Mouse (Mus musculus): ENCODE measurements at regions not wholly inside any gene's neighbourhood (a gene's known extent, or its start where the extent isn't known, plus 50 kb on each side); places are given as distances from the start of the nearest gene placed in this dataset.
A peak's percentile ranks its signal among the peaks of the same experiment; 100 is the strongest.

DNA sequence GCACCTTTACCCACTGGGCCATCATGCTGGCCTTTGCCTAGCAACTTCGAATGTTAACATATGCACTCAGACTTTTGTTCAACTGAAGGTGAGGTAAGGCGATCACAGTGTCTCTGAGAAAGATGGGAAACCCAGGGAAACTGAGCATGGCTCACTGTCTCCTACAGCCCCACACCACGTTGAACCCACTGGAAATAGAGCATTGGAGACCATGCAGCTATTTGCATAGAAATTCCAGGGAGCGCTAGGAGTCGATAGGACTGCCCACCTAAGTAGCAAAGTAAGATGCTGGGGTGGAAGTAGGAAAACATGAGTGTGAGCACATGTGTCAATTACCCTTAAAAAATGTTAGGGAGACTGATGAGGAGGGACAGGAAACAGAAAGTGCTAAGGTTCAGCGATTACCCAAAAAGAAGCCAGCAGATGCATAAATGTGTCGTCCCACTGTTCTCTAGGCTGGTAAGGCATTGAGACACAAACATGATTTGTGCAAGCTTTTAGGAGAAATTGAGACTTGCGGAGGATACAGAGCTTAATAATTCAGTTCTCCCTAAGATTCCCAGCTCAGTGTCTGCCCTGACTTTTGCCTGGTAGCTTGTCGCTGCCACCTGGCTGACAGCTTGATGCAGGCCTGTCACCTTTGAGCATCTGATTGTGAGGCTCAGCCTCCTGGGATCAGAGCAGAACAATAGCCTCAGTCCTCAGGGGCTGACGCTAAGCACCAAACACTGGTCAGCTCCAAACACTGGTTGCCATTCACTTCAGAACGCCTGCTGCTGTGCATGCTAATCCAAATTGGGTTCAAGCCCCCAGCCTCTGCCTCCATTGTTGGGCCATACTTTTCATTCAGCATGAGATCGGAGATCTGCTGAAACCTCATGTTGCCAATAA is 183.7 kb upstream of the Rgma start:
- TF ChIP-seq EP300 (IDR thresholded peaks at IDR 0.05; ENCODE audit: insufficient read depth, low read depth, low read length) (0 out of 2 replicates have a peak, but pooled peaks have one; percentile 8), CTCF (IDR thresholded peaks at IDR 0.05; ENCODE audit: low read depth, low read length) (no peak)
